Mouse (Mus musculus): ENCODE results near the gene Scel. TPM values are rescaled to one million over a fixed set of nuclear protein-coding genes. Genes with fewer than 3 reads are reported as not detected.

Scel gene
- total and polyA plus RNA-seq, 2 experiments from 2014 or later: 0.26 TPM; not detected in 1

DNA sequence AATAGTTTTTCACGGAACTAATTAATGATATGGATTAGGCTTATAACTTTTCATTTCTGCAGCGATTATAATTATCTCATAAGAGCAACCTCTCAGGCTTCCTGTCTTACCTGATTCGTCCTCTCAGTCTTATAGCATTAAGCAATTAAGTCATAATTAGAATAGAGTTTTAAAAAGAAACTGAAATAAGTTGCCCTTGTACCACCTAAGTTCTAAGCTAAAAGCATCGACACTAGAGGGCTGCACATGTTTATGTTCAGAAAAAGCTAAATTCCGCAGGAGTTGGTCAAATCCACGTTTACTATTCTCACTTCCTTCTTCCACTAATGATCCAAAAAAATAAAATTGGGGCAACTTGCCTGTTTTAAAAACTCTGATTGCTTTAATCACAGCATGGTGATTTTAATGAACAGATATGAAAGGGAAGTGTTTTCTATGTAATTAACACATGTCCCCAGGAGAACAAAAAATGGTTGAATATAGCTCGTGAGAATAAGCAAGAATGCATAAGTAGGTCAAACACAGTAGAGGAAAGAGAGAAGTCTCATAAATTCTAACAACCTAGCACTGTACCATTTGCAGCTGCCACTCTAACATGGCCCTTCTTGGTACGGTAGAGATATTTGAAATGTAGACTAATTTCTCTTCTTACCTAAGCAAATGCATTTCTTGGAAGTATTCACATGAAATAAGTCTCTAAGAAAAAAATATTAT, 48.4 kb downstream of the Scel start:
- no peaks in the 10 kb centered on the region for H3K27me3 ChIP-seq (ENCODE audit: insufficient read depth, low read length)
- peak; percentile 54 for TF ChIP-seq CTCF (IDR thresholded peaks at IDR 0.05)
- H3K4me3 ChIP-seq (ENCODE audit: low read depth, low read length): no peak overlapping the region
- ATAC-seq (ENCODE audit: low FRiP score) (peak; percentile 60; the same call in 1 of the 2 replicates), DNase-seq (ENCODE audit: low spot score) (peak; percentile 36)
- WGBS: 56% methylated on average over 8 of the region's 8 CpGs
- H3K9ac ChIP-seq (replicated peaks; ENCODE audit: low read length, poor library complexity, severe bottlenecking): no peak overlapping the region
- no peaks in the 10 kb centered on the region for H3K36me3 ChIP-seq (ENCODE audit: insufficient read depth, low read length)
- H3K4me2 ChIP-seq (ENCODE audit: low read depth, low read length, poor library complexity, severe bottlenecking): no peak overlapping the region
- no peaks in the 10 kb centered on the region for H3K4me1 ChIP-seq (ENCODE audit: insufficient read depth, low read length)
- no peaks in the 10 kb centered on the region for H3K9me3 ChIP-seq (ENCODE audit: low read length)
- H3K27ac ChIP-seq (ENCODE audit: low read depth, low read length): no peak overlapping the region

- Histone ChIP-seq H3K4me3 (ENCODE audit: low read depth, low read length) (no peak overlapping the region), H3K4me2 (ENCODE audit: low read depth, low read length, poor library complexity, severe bottlenecking) (no peak overlapping the region), H3K27ac (ENCODE audit: low read depth, low read length) (no peak overlapping the region), H3K4me1 (ENCODE audit: insufficient read depth, low read length) (no peaks in the 10 kb centered on the region), H3K9me3 (ENCODE audit: low read length) (no peaks in the 10 kb centered on the region), H3K27me3 (ENCODE audit: insufficient read depth, low read length) (no peaks in the 10 kb centered on the region), H3K9ac (replicated peaks; ENCODE audit: low read length, poor library complexity, severe bottlenecking) (no peak overlapping the region), H3K36me3 (ENCODE audit: insufficient read depth, low read length) (no peaks in the 10 kb centered on the region)
- ATAC-seq (ENCODE audit: low FRiP score) (no peak), DNase-seq (ENCODE audit: low spot score) (no peak)
- 42% methylated on average over 1 of the region's 1 CpGs for WGBS
- no peak for TF ChIP-seq CTCF (IDR thresholded peaks at IDR 0.05)
Observed at GRCm38 (mm10) chr14:103567957-103568356, 54.8 kb downstream of the Scel start.

DNA sequence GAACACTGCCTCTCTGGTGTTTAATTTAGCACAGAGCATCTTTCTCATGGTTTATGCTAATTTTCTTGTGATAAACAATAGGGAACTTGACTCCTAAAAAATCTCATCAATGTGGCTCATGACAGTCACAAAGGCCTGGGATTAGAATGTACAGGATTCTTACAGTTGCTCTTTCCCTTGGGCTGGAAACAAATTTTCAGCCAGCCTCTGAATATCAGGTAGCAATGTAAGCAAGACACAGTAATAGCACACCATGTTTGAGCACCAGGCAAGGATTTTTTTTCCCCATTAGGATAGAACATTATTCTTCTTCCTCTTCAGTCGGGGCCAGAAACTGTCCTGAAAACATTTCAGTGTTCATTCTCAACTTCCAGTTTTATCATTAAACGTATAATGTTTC, 55.3 kb downstream of the Scel start:
- 81% methylated on average over 2 of the region's 2 CpGs for WGBS
- no peak for DNase-seq (ENCODE audit: low spot score)

DNA sequence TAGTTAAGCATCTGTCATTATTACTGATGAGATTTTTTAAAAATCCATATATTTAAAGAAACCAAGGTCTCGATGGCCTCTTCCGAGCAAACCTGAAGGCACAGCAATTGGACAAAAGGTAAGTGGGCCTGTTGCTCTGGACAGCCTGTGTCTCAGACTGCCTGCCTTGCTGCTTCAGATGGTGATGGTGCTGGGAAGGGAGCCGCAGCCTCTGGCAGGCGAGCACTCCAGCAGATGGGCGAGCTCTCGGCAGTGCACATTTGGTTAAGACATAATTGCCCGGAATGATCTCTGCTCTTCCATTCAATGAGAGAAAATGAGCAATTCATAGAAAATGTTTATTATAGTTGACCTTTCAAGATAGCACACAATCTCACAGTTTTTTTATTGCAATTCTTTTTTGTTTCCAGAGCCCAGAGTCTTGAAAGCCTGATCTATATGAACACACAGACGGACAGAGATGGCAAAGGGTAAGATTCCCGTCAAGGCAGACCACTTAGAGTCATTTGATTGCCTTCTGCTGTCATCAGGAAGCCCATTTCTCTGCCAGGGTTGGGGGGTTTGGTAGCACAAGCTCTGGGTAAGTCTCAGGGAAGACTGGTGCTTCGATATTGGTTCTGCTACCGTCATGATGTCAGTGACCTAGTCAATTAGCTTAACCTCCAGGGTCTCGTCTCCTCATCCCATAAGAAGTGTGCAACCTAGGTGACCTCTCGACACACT, 58.6 kb downstream of the Scel start:
- Histone ChIP-seq H3K4me1 (ENCODE audit: insufficient read depth, low read length) (no peaks in the 10 kb centered on the region), H3K27ac (ENCODE audit: low read depth, low read length) (no peak overlapping the region), H3K36me3 (ENCODE audit: insufficient read depth, low read length) (no peaks in the 10 kb centered on the region), H3K9me3 (ENCODE audit: low read length) (no peaks in the 10 kb centered on the region), H3K9ac (replicated peaks; ENCODE audit: low read length, poor library complexity, severe bottlenecking) (no peak overlapping the region), H3K27me3 (ENCODE audit: insufficient read depth, low read length) (no peaks in the 10 kb centered on the region), H3K4me2 (ENCODE audit: low read depth, low read length, poor library complexity, severe bottlenecking) (no peak overlapping the region), H3K4me3 (ENCODE audit: low read depth, low read length) (no peak overlapping the region)
- no peak for ATAC-seq (ENCODE audit: low FRiP score)
- DNase-seq (ENCODE audit: low spot score): no peak
- WGBS: 88% methylated on average over 13 of the region's 13 CpGs
- no peak for TF ChIP-seq CTCF (IDR thresholded peaks at IDR 0.05)

More for the DNA sequence above, 55.3 kb downstream of the Scel start:
- no peaks in the 10 kb centered on the region for H3K4me1 ChIP-seq (ENCODE audit: insufficient read depth, low read length)
- H3K9ac ChIP-seq (replicated peaks; ENCODE audit: low read length, poor library complexity, severe bottlenecking): no peak overlapping the region
- TF ChIP-seq CTCF (IDR thresholded peaks at IDR 0.05): no peak
- H3K9me3 ChIP-seq (ENCODE audit: low read length): no peaks in the 10 kb centered on the region
- no peak for ATAC-seq (ENCODE audit: low FRiP score)
- H3K4me3 ChIP-seq (ENCODE audit: low read depth, low read length): no peak overlapping the region
- no peak overlapping the region for H3K4me2 ChIP-seq (ENCODE audit: low read depth, low read length, poor library complexity, severe bottlenecking)
- H3K27ac ChIP-seq (ENCODE audit: low read depth, low read length): no peak overlapping the region
- H3K36me3 ChIP-seq (ENCODE audit: insufficient read depth, low read length): no peaks in the 10 kb centered on the region
- no peaks in the 10 kb centered on the region for H3K27me3 ChIP-seq (ENCODE audit: insufficient read depth, low read length)

DNA sequence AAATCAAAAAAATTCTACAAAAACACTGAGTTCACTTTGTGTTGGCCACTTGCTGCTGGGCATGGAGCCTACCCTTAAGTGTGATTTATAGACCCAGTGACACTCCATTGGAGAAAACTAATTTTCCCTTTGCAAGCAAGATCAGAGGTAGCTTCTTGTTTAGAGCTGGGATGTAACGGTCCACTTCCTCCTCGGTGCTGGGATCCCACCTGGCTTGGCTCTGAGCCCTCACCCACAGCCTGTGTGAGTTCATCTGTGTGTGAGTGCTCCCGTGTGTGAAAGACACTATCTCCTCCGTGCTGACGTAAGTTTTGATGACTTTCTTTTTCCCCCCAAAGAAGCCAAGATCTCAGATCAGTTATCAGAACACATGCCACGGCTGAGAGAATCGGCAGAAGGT, 62.7 kb downstream of the Scel start:
- whole genome bisulfite sequencing: 88% methylated on average over 7 of the region's 7 CpGs

DNA sequence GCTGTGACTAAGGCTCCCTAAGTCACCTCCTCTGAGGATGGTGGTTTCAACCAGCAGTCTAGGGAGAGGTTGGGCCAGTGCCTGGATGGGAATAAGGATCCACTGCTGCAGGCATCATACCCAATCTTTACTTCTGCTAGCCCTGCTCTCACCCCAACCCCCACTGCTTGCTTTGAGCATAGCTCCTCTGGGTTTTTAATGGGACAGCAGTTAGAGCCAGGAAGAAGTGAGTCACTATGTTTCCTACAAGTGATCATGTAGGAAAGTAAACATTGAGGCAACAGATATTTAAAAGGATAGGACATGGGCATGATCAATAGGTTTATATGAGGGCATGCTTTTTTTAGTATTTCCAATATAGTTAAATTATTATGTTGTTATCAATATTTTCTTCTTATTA, 63.9 kb downstream of the Scel start:
- H3K27ac ChIP-seq (ENCODE audit: low read depth, low read length): no peak overlapping the region
- ATAC-seq (ENCODE audit: low FRiP score) (no peak), DNase-seq (ENCODE audit: low spot score) (no peak)
- no peak for TF ChIP-seq CTCF (IDR thresholded peaks at IDR 0.05)
- H3K4me1 ChIP-seq (ENCODE audit: insufficient read depth, low read length): no peaks in the 10 kb centered on the region
- no peak overlapping the region for H3K4me3 ChIP-seq (ENCODE audit: low read depth, low read length)
- no peaks in the 10 kb centered on the region for H3K27me3 ChIP-seq (ENCODE audit: insufficient read depth, low read length)
- no peak overlapping the region for H3K4me2 ChIP-seq (ENCODE audit: low read depth, low read length, poor library complexity, severe bottlenecking)
- no peaks in the 10 kb centered on the region for H3K36me3 ChIP-seq (ENCODE audit: insufficient read depth, low read length)
- H3K9ac ChIP-seq (replicated peaks; ENCODE audit: low read length, poor library complexity, severe bottlenecking): no peak overlapping the region
- no peaks in the 10 kb centered on the region for H3K9me3 ChIP-seq (ENCODE audit: low read length)

More for the DNA sequence above, 62.7 kb downstream of the Scel start:
- H3K36me3 ChIP-seq (ENCODE audit: insufficient read depth, low read length): no peaks in the 10 kb centered on the region
- TF ChIP-seq CTCF (IDR thresholded peaks at IDR 0.05): no peak
- H3K4me2 ChIP-seq (ENCODE audit: low read depth, low read length, poor library complexity, severe bottlenecking): no peak overlapping the region
- H3K9ac ChIP-seq (replicated peaks; ENCODE audit: low read length, poor library complexity, severe bottlenecking): no peak overlapping the region
- ATAC-seq (ENCODE audit: low FRiP score) (no peak), DNase-seq (ENCODE audit: low spot score) (no peak)
- no peaks in the 10 kb centered on the region for H3K4me1 ChIP-seq (ENCODE audit: insufficient read depth, low read length)
- H3K4me3 ChIP-seq (ENCODE audit: low read depth, low read length): no peak overlapping the region
- no peak overlapping the region for H3K27ac ChIP-seq (ENCODE audit: low read depth, low read length)
- no peaks in the 10 kb centered on the region for H3K27me3 ChIP-seq (ENCODE audit: insufficient read depth, low read length)
- no peaks in the 10 kb centered on the region for H3K9me3 ChIP-seq (ENCODE audit: low read length)

Measured in midbrain, postnatal 0 days (tissue).